Mouse (Mus musculus): Measurements from ENCODE around the gene Dact3.

Dact3 gene

DNA sequence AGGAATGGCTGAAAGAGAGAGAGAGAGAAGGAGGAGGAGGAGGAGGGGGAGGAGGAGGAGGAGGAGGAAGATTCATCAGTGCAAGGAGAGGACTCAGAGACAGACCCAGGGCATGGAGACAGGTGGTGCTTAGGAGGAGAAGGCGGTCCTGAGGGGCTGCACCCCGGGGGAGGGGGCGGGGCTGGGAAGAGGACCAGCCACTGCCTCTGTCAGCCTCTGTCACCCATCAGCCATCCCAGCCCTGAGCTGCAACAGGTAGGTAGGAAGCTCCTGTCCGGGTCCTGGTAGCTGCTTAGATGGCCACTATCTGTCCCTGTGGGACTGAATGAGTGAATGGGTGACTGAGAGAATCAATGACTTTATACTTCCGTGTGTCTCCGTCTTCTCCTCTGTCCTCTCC lies 18.5 kb downstream of the Dact3 start:
- DNase-seq: peak in 1 of 2 experiments; percentile 31

GRCm38 (mm10) chr7:16894279-16894678 lies 19.2 kb downstream of the Dact3 start:
- peak in 1 of 2 experiments; percentile 36 for DNase-seq

DNA sequence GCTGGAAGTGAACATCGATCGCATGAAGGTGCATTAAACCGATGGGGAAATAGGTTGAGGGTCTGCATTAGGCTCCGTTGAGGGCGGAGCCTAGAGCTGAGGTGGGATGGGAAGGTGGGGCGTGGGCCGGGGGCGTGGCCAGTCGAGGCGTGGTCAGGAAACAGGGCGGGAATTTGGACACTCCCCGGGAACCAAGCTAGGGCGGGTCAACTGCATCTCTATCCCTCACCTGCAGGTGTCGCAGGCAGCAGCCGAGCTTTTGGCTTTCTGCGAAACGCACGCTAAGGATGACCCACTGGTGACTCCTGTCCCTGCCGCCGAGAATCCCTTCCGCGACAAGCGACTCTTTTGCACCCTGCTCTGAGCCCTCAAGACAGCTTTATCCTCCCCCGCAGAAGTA lies 19.9 kb downstream of the Dact3 start:
- peak; percentile 77 to 81 for DNase-seq

DNA sequence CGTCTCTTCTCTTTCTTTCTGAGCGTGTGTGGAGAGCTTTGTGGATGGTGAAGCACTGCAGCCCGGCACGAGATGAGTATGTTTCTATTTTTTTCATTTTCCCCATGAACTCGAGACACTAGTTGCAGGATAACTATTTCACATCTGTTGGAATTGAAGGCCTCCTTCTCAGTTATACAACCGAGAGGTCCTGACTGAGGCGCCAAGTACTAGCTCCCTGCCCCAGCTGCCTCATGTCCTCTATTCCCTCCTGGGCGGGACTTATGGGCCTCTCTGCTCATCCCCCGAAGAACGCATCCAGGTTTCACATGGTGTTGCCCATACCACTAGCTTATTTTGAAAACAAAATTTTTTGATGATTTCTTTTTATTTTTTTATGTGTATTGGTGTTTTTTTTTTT lies 20.4 kb downstream of the Dact3 start:
- DNase-seq: peak in 1 of 2 experiments; percentile 21

- DNase-seq: peak in 1 of 2 experiments; percentile 28
These were observed 25.4 kb downstream of the Dact3 start for GRCm38 (mm10) chr7:16900526-16900925.

DNA sequence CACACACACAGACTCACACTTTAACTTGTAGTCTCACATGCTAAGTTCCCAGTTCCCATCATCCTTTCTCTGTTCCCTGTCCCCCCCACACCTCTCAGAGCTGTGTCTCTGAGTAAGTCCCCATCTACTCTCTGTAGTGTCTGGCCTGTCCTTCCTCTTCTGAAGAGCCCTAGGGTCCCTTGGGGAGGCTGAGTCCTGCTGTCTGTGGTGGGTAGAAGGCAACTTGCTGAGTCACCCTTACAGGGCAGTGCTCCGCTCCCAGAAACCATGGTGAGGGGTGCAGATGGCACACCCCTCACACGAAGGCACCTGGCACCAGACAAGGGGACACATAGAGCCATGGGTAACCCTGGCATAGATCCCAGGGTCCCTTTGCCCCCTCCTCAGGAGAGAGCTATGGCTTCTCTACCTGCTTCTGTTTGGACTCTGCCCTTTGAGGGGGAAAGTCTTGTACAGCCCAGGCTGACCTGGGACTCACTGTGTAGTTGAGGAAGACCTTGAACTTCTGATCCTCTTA lies 28.4 kb downstream of the Dact3 start:
- no peak for DNase-seq

- DNase-seq: peak in 1 of 2 experiments; percentile 39
These were observed 29.1 kb downstream of the Dact3 start for GRCm38 (mm10) chr7:16904120-16904675.

DNA sequence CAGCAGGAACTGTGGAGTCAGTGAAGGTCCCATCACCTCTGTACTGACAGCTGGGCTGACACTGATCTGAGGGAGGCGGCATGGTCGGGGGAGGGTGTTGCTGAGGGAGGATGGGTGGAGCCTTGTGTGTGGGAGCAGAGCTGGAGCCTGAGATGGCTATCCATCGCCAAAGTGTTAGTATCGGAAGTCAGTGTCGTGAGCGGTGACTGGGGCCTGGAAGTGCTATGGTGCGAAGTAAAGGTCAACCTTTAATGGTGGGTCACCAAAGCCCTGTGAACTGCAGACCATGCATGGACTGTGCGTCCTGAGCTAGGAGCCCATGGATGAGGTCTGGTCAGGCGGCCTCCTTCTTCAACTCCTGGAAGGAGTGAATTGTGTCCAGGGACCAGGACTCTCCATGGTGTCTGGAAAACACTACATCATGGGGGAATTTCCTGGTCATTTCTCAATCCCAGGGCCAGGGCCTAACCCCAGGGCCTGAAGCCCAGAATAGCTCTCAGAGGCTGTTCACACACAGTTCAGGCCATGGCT lies 30.4 kb downstream of the Dact3 start:
- peak; percentile 44 to 62 for DNase-seq

DNA sequence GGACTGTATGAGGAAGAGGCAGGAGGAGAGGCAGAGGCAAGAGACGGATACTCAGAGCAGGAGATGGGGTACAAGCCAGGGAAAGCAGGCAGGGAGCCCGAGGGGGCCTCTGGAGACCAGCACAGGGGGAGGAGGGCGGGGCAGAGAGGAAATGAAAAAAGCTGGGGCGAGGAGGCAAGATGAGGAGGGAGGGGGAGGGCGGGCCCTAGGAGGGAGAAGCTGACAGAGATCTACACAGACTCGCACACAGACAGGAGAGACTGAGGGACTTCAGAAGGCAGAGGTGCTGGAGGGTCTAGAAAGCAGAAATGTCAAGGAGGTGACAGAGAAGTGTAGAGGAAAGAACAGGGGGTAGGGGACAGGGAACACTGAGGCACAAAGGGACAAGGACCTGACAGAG lies 31.2 kb downstream of the Dact3 start, which contains the start of gene Ptgir:
Gene Ptgir (plus strand): TSS at position 210 of the 400 bp plus-strand sequence.
- DNase-seq: peak; percentile 52 to 66

DNA sequence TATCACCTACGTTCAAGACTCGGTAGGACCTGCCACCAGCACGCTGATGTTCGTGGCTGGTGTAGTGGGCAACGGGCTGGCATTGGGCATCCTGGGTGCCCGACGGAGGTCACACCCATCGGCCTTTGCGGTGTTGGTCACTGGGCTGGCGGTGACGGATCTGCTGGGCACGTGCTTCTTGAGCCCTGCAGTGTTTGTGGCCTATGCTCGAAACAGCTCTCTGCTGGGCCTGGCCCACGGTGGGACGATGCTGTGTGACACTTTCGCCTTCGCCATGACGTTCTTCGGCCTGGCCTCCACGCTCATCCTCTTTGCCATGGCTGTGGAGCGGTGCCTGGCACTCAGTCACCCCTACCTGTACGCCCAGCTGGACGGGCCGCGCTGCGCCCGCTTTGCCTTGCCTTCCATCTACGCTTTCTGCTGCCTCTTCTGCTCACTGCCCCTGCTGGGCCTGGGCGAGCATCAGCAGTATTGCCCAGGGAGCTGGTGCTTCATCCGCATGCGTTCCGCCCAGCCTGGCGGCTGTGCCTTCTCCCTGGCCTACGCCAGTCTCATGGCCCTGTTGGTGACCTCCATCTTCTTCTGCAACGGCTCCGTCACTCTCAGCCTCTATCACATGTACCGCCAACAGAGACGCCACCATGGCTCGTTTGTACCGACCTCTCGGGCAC lies 31.9 kb downstream of the Dact3 start:
- no peak for DNase-seq

DNA sequence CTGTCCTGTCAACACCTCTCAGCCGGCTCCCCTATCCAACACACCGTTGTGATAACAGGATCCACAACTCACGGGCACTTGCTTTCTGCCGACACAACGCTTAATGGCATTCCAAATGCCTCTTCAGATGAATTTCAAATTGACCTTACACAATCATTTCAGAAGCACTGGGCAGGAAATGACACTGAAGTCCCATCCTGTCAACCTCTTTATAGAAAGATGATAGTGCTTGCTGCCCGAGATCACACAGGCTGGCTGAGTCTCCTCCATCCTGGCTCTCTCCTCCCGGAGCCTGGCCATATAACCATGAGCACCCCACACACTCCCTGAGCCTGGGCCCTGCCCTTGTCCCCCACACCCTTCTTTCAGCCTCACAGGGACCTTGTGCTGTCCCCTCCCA lies 32.7 kb downstream of the Dact3 start:
- no peak for DNase-seq

- no peak for DNase-seq
These were observed 33.2 kb downstream of the Dact3 start for GRCm38 (mm10) chr7:16908367-16908766.

- DNase-seq: no peak
These were observed 33.7 kb downstream of the Dact3 start for GRCm38 (mm10) chr7:16908859-16909258.

GRCm38 (mm10) chr7:16909909-16910308 lies 34.8 kb downstream of the Dact3 start:
- DNase-seq: no peak

DNA sequence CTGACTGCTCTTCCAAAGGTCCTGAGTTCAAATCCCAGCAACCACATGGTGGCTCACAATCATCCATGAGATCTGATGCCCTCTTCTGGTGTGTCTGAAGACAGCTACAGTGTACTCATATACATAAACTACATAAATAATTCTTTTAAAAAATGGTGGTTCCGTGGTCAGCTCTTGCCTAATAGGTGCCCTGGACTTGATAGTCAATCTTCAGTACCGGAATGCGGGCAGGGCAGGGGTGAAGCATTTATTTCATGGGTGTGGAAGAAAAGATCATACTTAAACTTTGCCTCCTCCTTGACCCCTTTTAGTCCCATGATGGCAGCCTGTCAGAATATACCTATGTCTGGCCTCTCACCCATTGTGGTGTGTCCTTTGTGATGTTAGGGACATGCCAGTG lies 36.8 kb downstream of the Dact3 start:
- DNase-seq: no peak

DNA sequence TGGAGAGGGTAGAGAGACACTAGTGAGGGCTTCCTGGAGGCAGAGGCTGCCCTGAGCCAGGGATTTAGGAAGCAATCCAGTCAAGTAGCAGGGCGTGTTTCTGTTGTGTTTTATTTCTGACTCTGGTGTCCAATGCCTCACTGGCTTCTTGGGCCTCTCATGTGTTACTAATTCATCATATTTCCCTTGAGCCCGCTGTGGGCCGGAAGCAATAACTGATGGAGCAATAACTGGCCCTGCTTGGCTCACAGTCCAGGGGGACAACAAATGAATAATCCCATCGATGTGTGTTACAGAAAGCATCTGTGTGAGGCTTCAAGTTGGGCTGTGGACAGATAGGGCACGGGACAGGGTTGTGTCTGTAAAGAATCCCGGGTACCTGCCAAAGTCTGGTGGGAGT lies 37.2 kb downstream of the Dact3 start:
- peak in 1 of 2 experiments; percentile 39 for DNase-seq

- DNase-seq: peak; percentile 77 to 84
These were observed 38.8 kb downstream of the Dact3 start for GRCm38 (mm10) chr7:16913806-16914452.

GRCm38 (mm10) chr7:16914453-16915343 lies 39.6 kb downstream of the Dact3 start:
- DNase-seq: no peak

DNA sequence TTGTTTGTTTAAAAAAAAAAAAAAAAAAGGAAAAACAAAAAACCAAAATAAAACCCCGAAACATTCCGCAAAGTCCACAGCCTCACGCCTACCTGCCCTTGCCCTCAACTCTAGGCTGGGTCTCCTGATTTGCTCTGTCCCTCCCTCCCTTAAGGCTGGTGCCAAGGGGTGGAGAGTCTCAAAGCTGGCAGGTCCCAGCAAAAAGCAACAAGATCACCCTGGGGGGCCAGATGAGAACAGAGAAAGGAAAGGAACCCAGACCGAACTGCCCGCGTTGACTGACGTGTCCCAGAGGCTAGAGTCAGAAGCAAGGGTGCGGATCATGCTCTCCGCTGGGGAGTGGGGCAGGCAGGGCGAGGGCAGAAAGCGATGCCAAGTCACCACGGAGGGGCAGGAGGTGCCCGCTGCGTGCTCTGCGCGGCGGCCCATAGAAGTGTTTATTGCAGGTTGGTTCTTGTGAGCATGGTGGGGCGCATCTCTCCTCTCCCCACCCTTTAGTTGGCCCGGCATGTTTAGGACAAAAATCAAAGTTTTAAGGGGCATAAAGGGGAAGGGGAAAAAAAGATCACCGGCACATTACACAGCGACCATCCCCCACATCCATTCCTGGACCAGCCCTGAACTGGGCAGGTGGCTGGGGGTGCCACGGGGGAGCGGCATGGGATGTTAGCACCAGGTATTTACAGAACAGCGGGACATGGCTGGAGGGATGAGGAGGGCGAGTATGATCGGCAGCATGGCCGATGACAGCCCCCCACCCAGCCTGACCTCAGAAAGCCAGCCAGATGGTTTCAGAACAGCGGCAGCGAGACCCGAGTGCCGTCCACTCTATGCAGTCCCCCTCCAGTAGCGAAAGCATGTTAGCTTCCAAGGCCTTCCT lies 40.6 kb downstream of the Dact3 start:
- DNase-seq: no peak

- peak; percentile 64 to 73 for DNase-seq
These were observed 41.5 kb downstream of the Dact3 start for GRCm38 (mm10) chr7:16916342-16917265.

Data from kidney, postnatal 25 days (tissue).